Mouse (Mus musculus): ENCODE results near the gene Coro1c. TPM values are rescaled to one million over a fixed set of nuclear protein-coding genes. Genes with fewer than 3 reads are reported as not detected.
A peak's percentile ranks its signal among the peaks of the same experiment; 100 is the strongest.

Gene Coro1c
- total RNA-seq (2017) = 76.9 and 78.5 TPM in 2 replicates

DNA sequence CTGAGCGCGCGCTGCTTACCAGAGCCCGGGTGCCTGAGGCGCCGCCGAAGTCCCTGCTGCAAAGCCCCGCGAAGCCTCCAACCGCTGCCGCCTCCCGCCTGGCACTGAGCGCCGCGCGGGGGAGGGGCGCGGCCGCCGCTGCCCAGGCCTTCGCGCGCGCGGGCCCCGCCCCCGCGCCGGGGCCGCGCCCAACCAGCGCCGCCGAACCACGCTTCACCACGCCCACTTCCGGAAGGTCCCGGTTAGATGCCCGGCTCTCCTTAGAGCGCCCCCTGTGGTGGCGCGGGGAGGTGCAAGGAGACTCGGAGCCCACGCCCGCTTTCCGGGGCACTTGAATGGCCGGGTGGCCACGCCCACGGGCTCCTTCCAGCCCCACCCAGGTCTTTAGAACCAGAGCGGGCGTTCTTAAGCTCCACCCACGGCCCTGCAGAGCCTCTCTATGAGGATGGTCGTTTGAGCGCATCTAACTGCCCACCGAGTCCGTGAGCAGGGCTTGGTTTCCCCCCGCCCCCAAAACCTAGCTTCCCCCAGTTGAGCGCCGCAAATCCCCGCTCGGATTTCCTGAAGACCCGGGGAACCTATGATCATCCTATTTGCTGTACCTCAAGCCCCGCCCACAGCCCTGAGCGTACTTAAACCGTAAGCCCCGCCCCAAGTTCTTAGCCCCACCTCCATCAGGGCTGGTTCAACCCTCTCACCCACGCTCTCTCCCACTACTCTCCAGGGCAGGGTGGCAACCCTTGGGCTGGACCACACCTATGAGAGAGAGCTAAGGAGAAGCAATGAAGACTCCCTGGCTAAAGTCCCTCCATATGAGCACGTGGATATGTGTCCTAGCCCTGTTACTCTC, at the start of gene Coro1c:
TSS of gene Coro1c (minus strand) at position 167 of the 850 bp plus-strand sequence.
- ATAC-seq (ENCODE audit: extremely low read depth, insufficient number of reproducible peaks, low FRiP score, poor library complexity, severe bottlenecking) = peak; percentile 79

DNA sequence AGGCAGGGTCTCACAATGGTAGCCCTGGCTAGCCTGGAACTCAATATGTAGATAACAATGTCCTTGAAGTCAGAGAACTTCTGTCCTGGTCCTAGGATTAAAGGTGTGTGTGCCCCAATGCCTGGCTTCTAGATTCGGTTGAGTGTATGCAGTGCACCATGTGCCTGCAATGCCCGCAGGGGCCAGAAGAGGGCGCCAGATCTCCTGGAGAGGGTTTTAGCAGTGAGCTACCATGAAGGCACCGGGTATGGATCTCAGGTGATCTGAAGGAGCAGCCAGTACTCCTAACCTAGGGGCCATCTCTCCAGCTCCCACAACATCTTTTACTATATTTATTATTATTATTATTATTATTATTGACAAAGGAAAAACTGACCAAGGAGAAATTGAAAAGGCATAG, 48.0 kb upstream of the Coro1c start:
- peak; percentile 50 for ATAC-seq (ENCODE audit: extremely low read depth, insufficient number of reproducible peaks, low FRiP score, poor library complexity, severe bottlenecking)

DNA sequence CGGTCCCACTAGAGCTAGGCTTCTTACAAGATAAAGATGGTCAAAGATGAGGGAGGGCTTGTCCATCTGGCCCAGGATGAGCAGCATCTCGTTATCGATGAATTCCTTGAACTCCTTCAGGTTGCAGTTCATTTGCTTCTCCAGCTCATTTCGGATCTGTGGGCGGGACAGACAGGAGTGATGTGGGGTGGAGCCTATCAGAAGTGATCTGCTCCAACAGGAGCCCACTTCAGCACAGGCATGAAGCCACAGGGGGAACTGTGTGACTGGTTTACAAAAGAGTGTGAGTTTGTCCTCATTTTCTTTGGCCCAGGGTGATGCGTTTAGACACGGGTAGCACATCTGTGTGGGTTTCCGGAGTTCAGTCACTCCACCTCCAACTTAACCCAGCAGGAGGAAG, 47.1 kb upstream of the Coro1c start:
- ATAC-seq (ENCODE audit: extremely low read depth, insufficient number of reproducible peaks, low FRiP score, poor library complexity, severe bottlenecking) = no peak

DNA sequence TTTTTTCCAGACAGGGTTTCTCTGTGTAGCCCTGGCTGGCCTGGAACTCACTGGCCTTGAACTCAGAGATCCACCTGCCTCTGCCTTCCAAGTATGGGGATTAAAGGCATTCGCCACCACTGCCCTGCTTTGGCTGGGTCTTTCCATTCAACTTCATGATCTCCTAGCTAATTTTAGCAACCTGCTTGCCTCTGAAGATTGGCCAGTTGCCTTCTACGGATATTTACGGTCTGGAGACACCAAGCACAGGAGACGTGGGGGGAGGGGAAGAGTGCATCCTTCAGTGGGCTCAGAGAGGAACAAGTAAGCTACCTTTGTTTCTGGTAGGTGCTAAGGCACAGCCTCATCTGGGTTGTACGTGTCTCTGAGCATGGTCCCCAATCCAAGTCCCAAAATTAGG, 46.7 kb upstream of the Coro1c start:
- ATAC-seq (ENCODE audit: extremely low read depth, insufficient number of reproducible peaks, low FRiP score, poor library complexity, severe bottlenecking) = no peak

GRCm38 (mm10) chr5:113954421-113954820, 45.9 kb upstream of the Coro1c start:
- peak; percentile 68; the same call in 1 of the 2 replicates for ATAC-seq (ENCODE audit: extremely low read depth, insufficient number of reproducible peaks, low FRiP score, poor library complexity, severe bottlenecking)

GRCm38 (mm10) chr5:113952519-113952918, 44.0 kb upstream of the Coro1c start:
- no peak for ATAC-seq (ENCODE audit: extremely low read depth, insufficient number of reproducible peaks, low FRiP score, poor library complexity, severe bottlenecking)

DNA sequence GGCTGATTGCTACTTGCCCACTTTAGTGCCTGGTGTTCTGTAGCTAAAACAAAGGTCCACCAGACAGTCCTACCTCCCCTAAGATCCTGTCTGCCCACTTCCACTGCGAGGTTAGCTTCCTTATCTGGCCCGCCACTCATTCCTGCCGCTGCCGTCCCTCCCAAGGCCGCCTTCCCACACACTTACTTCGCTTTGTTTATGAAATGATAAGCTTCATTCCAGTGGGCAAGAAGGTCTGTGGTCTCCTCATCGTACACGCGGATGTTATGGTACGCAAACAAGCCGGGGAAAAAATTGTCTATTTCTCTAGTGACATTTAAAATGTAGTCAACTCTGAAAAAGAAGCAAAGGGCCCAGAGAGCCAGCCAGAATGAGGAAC, 43.1 kb upstream of the Coro1c start:
- ATAC-seq (ENCODE audit: extremely low read depth, insufficient number of reproducible peaks, low FRiP score, poor library complexity, severe bottlenecking) = no peak

DNA sequence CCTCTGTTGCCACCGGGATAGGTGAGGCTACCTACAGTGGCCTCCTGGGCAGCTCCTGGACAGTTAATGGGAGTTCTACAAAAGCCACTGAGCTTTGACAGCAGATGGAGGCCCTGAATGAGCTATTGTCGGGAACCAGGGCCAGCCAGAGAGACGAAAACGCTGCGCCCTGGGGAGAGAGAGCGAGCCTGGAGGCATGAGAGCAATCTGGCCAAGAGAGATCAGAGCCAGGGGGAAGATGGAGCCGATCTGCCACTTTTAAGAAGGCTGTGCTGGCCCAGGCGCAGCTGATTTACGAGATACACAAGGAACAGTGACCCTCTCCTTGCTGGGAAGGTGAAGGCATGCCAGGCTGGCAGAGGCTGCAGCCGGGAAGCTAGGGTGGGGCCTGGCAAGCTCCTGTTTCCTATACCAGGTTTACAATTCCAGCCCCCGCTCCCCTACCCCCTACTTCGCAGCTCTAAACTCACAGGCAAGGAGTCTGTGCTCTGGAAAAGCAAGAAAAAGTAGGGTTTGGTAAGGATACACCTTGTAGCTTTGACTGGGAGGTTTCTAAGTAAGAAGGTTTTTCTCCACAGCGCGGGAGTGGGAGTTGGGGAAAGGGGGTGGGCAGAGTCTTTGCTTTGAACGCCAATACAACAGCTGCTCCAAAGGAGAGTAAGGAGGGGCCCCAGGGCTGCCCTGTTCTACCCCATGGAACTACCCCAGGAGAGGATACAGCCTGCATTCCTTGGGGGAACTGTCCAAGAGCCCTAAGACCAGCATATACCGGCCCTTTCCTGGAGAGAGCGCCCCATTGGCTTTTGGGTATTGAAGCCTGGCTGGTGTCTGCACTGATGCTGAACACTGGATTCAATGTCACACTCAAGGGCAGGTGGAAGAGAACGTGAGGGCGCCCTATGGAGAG, 42.5 kb upstream of the Coro1c start:
- ATAC-seq (ENCODE audit: extremely low read depth, insufficient number of reproducible peaks, low FRiP score, poor library complexity, severe bottlenecking) = no peak

GRCm38 (mm10) chr5:113950133-113950532, 41.6 kb upstream of the Coro1c start:
- no peak for ATAC-seq (ENCODE audit: extremely low read depth, insufficient number of reproducible peaks, low FRiP score, poor library complexity, severe bottlenecking)

DNA sequence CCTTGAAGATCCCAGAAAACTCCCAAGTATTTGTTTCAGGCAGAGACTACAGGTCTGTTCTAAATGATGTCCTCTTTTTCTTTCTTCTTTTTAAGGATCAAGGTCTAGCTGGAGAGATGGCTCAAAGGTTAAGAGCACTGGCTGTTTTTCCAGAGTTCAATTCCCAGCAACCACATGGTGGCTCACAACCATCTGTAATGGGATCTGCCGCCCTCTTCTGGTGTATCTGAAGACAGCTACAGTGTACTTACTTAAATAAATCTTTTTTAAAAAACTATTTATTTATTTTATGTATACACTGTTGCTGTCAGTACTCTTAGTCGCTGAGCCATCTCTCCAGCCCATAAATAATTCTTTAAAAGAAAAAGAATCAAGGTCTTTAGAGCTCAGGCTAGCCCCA, 38.7 kb upstream of the Coro1c start:
- ATAC-seq (ENCODE audit: extremely low read depth, insufficient number of reproducible peaks, low FRiP score, poor library complexity, severe bottlenecking) = no peak

- ATAC-seq (ENCODE audit: extremely low read depth, insufficient number of reproducible peaks, low FRiP score, poor library complexity, severe bottlenecking) = peak; percentile 89
Measured at GRCm38 (mm10) chr5:113945126-113945525, 36.6 kb upstream of the Coro1c start.

- ATAC-seq (ENCODE audit: extremely low read depth, insufficient number of reproducible peaks, low FRiP score, poor library complexity, severe bottlenecking) = no peak
Measured at GRCm38 (mm10) chr5:113943328-113943727, 34.8 kb upstream of the Coro1c start.

DNA sequence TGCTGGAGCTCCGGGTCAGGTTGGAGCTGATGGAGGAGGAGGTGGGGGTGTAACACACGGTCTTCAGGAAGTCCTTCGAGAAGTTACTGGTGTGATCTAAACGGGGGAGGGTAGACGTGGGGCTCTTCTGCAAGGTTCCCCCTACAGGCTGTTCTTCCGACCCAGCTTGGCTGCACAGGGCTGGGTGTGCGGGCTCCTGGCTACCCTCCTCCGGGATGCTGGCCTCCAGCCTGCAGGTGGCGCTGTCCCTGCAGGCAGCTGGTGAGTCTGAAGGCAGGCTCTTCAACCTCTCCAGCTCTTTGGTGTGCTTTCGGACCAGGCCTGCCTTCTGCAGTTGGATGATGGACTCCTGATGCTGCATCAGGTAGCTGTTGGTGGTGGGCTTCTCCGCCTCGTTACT, 34.0 kb upstream of the Coro1c start:
- ATAC-seq (ENCODE audit: extremely low read depth, insufficient number of reproducible peaks, low FRiP score, poor library complexity, severe bottlenecking) = no peak

DNA sequence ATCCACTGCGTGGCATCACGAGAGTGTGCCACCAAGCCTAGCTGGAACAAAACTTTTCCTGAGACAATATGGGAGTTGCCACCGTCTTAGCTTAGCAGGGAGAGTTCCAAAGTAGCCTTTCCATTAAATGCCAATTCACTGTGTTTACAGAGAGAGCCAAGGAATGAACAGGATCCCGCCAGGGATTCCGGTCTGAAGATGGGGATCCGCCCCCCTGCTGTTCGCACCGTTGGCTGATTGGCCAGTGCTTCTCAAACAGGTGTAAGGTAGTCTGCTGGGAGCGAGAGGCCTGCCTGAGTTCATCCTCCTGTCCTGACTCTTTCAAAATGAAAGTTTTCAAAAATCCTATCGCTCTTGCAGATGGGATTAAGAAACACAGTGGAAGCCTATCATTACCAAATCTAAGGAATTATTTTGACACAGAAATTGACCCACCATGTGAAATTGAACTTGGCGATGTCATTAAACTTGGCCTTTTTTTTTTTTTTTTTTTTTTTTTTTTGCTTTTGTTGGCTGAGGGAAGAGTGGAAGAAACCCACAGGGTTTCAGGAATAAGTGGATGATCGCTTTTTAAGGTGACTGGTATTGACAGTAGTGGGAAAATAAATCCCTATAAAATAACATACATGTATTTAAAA, 30.8 kb upstream of the Coro1c start:
- ATAC-seq (ENCODE audit: extremely low read depth, insufficient number of reproducible peaks, low FRiP score, poor library complexity, severe bottlenecking) = no peak

DNA sequence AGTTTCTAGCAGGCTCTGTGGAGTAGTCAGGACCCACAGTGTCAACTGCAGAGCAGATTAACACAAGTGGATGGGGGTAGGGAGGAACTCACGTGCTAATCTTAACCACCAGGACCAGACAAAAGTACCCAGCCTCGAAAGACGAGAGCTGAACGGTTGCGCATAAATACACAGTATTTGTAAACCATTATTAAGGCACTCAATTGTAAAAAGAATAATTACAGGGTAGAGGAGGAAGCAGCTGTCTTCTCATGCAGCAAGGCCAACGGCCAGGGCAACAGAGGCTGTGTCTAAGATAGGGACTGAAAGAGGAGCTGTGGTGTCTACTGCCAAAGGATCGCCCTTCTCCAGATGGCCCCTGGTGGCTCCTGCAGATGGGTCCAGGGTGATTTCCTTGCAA, 29.1 kb upstream of the Coro1c start:
- no peak for ATAC-seq (ENCODE audit: extremely low read depth, insufficient number of reproducible peaks, low FRiP score, poor library complexity, severe bottlenecking)

GRCm38 (mm10) chr5:113933889-113934288, 25.3 kb upstream of the Coro1c start:
- no peak for ATAC-seq (ENCODE audit: extremely low read depth, insufficient number of reproducible peaks, low FRiP score, poor library complexity, severe bottlenecking)

GRCm38 (mm10) chr5:113933480-113933879, 24.9 kb upstream of the Coro1c start:
- no peak for ATAC-seq (ENCODE audit: extremely low read depth, insufficient number of reproducible peaks, low FRiP score, poor library complexity, severe bottlenecking)

GRCm38 (mm10) chr5:113932310-113932709, 23.8 kb upstream of the Coro1c start:
- ATAC-seq (ENCODE audit: extremely low read depth, insufficient number of reproducible peaks, low FRiP score, poor library complexity, severe bottlenecking) = no peak

Measured in neutrophil, adult 5-6 weeks (primary cell).